Mouse (Mus musculus) gastrocnemius, adult 8-10 months (tissue): ENCODE results near the gene Gm30737. TPM values are rescaled to one million over a fixed set of nuclear protein-coding genes. Genes with fewer than 3 reads are reported as not detected.
"Not testable (repeated sequence)": the region's sequence is repeated elsewhere in the genome, so short reads cannot be mapped to it uniquely, and the experiment has no call there.

Experiments
- DNase-seq, 2 experiments: peaks; one replicate each; pipeline ENCODE4 v3.0.0; 2022; ENCODE audit warnings: low spot score in 2 of 2
- total RNA-seq, 4 experiments: library from RNA; stranded (reverse); gene quantifications; 2 replicates each; pipeline ENCODE4 v1.2.4; 2022

The Gm30737 gene
- total RNA-seq: not detected

DNA sequence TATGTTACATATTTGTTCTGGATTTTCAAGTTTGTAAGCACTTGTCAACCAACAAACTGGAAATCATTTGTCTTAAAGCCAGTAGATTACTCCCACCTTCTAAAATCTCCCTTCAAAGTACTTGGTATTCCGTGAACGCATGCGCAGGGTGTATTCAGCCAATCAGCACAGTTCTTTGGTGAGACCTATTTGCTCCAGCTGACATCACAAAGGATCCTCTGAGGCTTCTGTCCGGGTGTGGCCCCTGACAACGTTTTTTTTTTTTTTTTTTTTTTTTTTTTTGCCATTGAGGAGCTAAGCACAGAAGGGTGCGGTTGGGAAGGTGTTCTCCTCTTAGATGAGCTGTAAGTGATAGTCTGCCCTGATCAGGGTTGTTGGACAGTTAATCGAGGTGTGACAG, at the start of gene Gm30737:
Gene Gm30737, plus strand, starts transcription at position 301 of the 400 bp plus-strand sequence.
- DNase-seq: not testable (repeated sequence)
